19 mouse cellular contexts compared by ENCODE assay signal in genomic region chr11:117427808-117428510, GRCm38 (mm10). TPM values are rescaled to one million over a fixed set of nuclear protein-coding genes. Genes with fewer than 3 reads are reported as not detected.
DNase-seq lines count a peak whose midpoint lies in the region; ATAC-seq and TF ChIP-seq lines count a peak whose summit lies in the region.
"Had no signal": no experiment of that assay in that cellular context is flagged by ENCODE, and none has a peak within 500 bp of the region (broad histone marks: within the 10 kb centered on the region; RNA-seq: fewer than 3 reads in every experiment).

No protein-coding gene starts in this region.

- intact Hi-C loops in gastrocnemius, postnatal 14 days (cut with DNase I; ENCODE audit: low total_unique reads): no loop called here

- peak overlapping the region; percentile 94 for H3K27ac ChIP-seq in embryonic facial prominence, embryonic 13.5 days
- H3K27ac ChIP-seq in limb, embryonic 14.5 days (replicated peaks; ENCODE audit: low read depth, low read length): peak overlapping the region; percentile 71
- no peak overlapping the region for H3K27ac ChIP-seq in liver, postnatal 0 days (ENCODE audit: low read depth)
- H3K27ac ChIP-seq: liver, embryonic 14.5 days; neural tube, embryonic 12.5 days had no signal

- no peak for TF ChIP-seq POLR2A in limb, embryonic 14.5 days (IDR thresholded peaks at IDR 0.05; ENCODE audit: borderline replicate concordance, extremely low read depth, insufficient read depth, insufficient read length)

- ATAC-seq in embryonic facial prominence, embryonic 13.5 days (ENCODE audit: insufficient number of reproducible peaks, insufficient read depth, low FRiP score, low TSS enrichment, low read depth): no peak; the same call in 1 of the 2 replicates
- ATAC-seq in limb, embryonic 14.5 days (ENCODE audit: low FRiP score, low read depth): 0 out of 2 replicates have a peak, but pooled peaks have one; percentile 30
- ATAC-seq in liver, postnatal 0 days: no peak
- ATAC-seq: lung, postnatal 0 days had no signal

- no peak overlapping the region for H3K4me3 ChIP-seq in embryonic facial prominence, embryonic 13.5 days
- H3K4me3 ChIP-seq in limb, embryonic 14.5 days (replicated peaks; ENCODE audit: low read length): no peak overlapping the region
- H3K4me3 ChIP-seq in liver, postnatal 0 days (ENCODE audit: low read depth, low read length): no peak overlapping the region
- H3K4me3 ChIP-seq: hindbrain, embryonic 12.5 days; neural tube, embryonic 12.5 days had no signal

- no peaks in the 10 kb centered on the region for H3K27me3 ChIP-seq in embryonic facial prominence, embryonic 13.5 days
- no peaks in the 10 kb centered on the region for H3K27me3 ChIP-seq in limb, embryonic 14.5 days (ENCODE audit: control insufficient read depth, insufficient read depth, low read length)
- peaks cover 5% of the 10 kb centered on the region for H3K27me3 ChIP-seq in liver, postnatal 0 days (ENCODE audit: insufficient read depth, low read length)
- H3K27me3 ChIP-seq: neural tube, embryonic 12.5 days had no signal

- no peak for TF ChIP-seq CTCF in liver, postnatal 0 days (IDR thresholded peaks at IDR 0.05; ENCODE audit: low read depth)

- WGBS in embryonic facial prominence, embryonic 13.5 days: 32% methylated on average over 17 of the region's 17 CpGs
- 40% methylated on average over 17 of the region's 17 CpGs for WGBS in limb, embryonic 14.5 days
- 80% methylated on average over 17 of the region's 17 CpGs for WGBS in liver, postnatal 0 days (ENCODE audit: insufficient replicate concordance)

- peak overlapping the region; percentile 40; the same call in 1 of the 2 replicates for H3K9ac ChIP-seq in embryonic facial prominence, embryonic 13.5 days
- H3K9ac ChIP-seq in limb, embryonic 14.5 days (ENCODE audit: low read depth, low read length, severe bottlenecking): no peak overlapping the region
- no peak overlapping the region for H3K9ac ChIP-seq in liver, postnatal 0 days (replicated peaks)
- H3K9ac ChIP-seq: hindbrain, embryonic 12.5 days; liver, embryonic 14.5 days; neural tube, embryonic 12.5 days had no signal

- H3K36me3 ChIP-seq in embryonic facial prominence, embryonic 13.5 days: no peaks in the 10 kb centered on the region
- no peaks in the 10 kb centered on the region for H3K36me3 ChIP-seq in limb, embryonic 14.5 days (ENCODE audit: control insufficient read depth, insufficient read depth, low read length)
- no peaks in the 10 kb centered on the region for H3K36me3 ChIP-seq in liver, postnatal 0 days (replicated peaks; ENCODE audit: insufficient read depth, low read length)
- H3K36me3 ChIP-seq: hindbrain, embryonic 12.5 days; neural tube, embryonic 12.5 days had no signal

- TF ChIP-seq EP300 in liver, postnatal 0 days (IDR thresholded peaks at IDR 0.05; ENCODE audit: low read depth): no peak

- H3K9me3 ChIP-seq in embryonic facial prominence, embryonic 13.5 days: peaks cover 3% of the 10 kb centered on the region; the same call in 1 of the 2 replicates
- H3K9me3 ChIP-seq in limb, embryonic 14.5 days (ENCODE audit: control insufficient read depth, low read length): no peaks in the 10 kb centered on the region
- H3K9me3 ChIP-seq in liver, postnatal 0 days (ENCODE audit: low read length): peaks cover 1% of the 10 kb centered on the region; the same call in 1 of the 2 replicates
- H3K9me3 ChIP-seq: hindbrain, embryonic 12.5 days; neural tube, embryonic 12.5 days had no signal

- H3K4me1 ChIP-seq in embryonic facial prominence, embryonic 13.5 days: peaks cover 45% of the 10 kb centered on the region
- peaks cover 31% of the 10 kb centered on the region for H3K4me1 ChIP-seq in limb, embryonic 14.5 days (ENCODE audit: control insufficient read depth, insufficient read depth, low read length)
- no peaks in the 10 kb centered on the region for H3K4me1 ChIP-seq in liver, postnatal 0 days (ENCODE audit: insufficient read depth)

- H3K4me2 ChIP-seq in embryonic facial prominence, embryonic 13.5 days: peak overlapping the region; percentile 35
- H3K4me2 ChIP-seq in limb, embryonic 14.5 days (replicated peaks; ENCODE audit: low read depth, low read length, severe bottlenecking): 0 out of 2 replicates have a peak overlapping the region, but pooled peaks have one; percentile 5
- H3K4me2 ChIP-seq in liver, postnatal 0 days (ENCODE audit: low read depth, low read length): no peak overlapping the region
- H3K4me2 ChIP-seq: hindbrain, embryonic 12.5 days; neural tube, embryonic 12.5 days had no signal

- peak; percentile 47 for DNase-seq in gastrocnemius, postnatal 14 days
- no peak for DNase-seq in gastrocnemius, postnatal 10 days
- peak; percentile 32 for DNase-seq in NIH3T3 (ENCODE audit: low read depth)
- DNase-seq in limb, embryonic 14.5 days (ENCODE audit: low spot score): peak; percentile 72
- DNase-seq in liver, postnatal 0 days: no peak
- no peak for DNase-seq in urinary bladder, adult 18-20 months (ENCODE audit: low spot score in 2 of 2)
- DNase-seq: cerebellum, postnatal 14 days; kidney, adult 9 months; kidney, postnatal 4 days; thymus, postnatal 25 days had no signal

RNA-seq across cellular contexts. Expression of gene Gm11733, which starts 56.2 kb away (rescaled TPM):
- total RNA-seq in gastrocnemius, postnatal 14 days (2021): not detected
- total RNA-seq in gastrocnemius, postnatal 10 days (2021): not detected
- polyA plus RNA-seq in embryonic facial prominence, embryonic 13.5 days (2015; fragmentation: Nextera tagmentation; extraction: Ambion mirVana): not detected in 2 replicates
- polyA plus RNA-seq in limb, embryonic 14.5 days (2012; rRNA removed): not detected in 2 replicates
- polyA plus RNA-seq in limb, embryonic 14.5 days (2014; fragmentation: Nextera tagmentation; extraction: Ambion mirVana): 0.08 TPM in 1 of 2 replicates, not detected in the other
- not detected in 2 replicates for polyA plus RNA-seq in liver, postnatal 0 days (2015; fragmentation: Nextera tagmentation; extraction: Ambion mirVana)
- total RNA-seq: heart, adult 18-20 months; layer of hippocampus, postnatal 14 days; megakaryocyte, adult 5-6 weeks had no signal
- polyA plus RNA-seq: heart, postnatal 0 days; hindbrain, embryonic 12.5 days; liver, embryonic 14.5 days; lung, postnatal 0 days; neural tube, embryonic 12.5 days had no signal

Comparison
In these comparisons a context has a peak if more than half of its experiments do, and no peak if none do; other contexts are left out.
1. DNase-seq: peak in gastrocnemius, postnatal 14 days (single experiment), NIH3T3 (single experiment) and limb, embryonic 14.5 days (single experiment); none in gastrocnemius, postnatal 10 days (single experiment), liver, postnatal 0 days (single experiment) and urinary bladder, adult 18-20 months (0 of 2).